In the genomic region with DNA sequence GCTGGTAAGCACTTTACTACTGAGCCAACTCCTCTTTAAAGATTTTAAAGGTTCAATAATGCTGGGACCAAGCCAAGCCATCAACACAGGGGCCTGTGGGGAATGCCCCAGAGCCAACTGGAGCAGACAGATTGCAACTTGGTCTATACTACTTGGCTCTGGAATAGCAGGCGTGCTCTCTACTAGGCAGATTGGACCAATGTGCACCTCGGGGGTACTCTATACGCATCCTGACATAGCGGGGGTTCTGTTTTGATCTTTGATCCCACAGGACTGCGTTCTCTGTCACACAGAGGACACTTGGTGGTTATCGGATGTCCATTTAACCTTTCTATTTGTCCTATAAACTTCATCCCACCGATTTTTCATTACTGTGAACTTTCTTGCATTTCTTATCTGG, we compare ENCODE assay signal across 8 mouse cellular contexts. TPM values are rescaled to one million over a fixed set of nuclear protein-coding genes. Genes with fewer than 3 reads are reported as not detected.
DNase-seq lines count a peak whose midpoint lies in the region; ATAC-seq lines count a peak whose summit lies in the region.

No protein-coding gene starts in this region.

- intact Hi-C loops in left cerebral cortex, postnatal 10 days (cut with DNase I) = no loop called here

- no peak overlapping the region; the same call in 1 of the 2 replicates for H3K4me3 ChIP-seq in hindbrain, embryonic 12.5 days
- peak overlapping the region; percentile 83 for H3K4me3 ChIP-seq in midbrain, embryonic 10.5 days

- WGBS in hindbrain, embryonic 12.5 days = 30% methylated on average over 7 of the region's 7 CpGs
- WGBS in midbrain, embryonic 10.5 days = 32% methylated on average over 7 of the region's 7 CpGs

- DNase-seq in heart, adult 11 months = peak; percentile 71
- DNase-seq in heart, postnatal 4 days = no peak
- DNase-seq in MN1 (ENCODE audit: low spot score) = peak; percentile 22
- peak; percentile 14 for DNase-seq in midbrain, embryonic 10.5 days (ENCODE audit: low spot score)
- no peak for DNase-seq in left cerebral cortex, postnatal 10 days (ENCODE audit: extremely low spot score in 1 of 2, low spot score in 2 of 2)
- no peak for DNase-seq in testis, postnatal 10 days (ENCODE audit: low spot score)
- no peak for DNase-seq in layer of hippocampus, postnatal 36 days

- peak overlapping the region; percentile 95 for H3K4me2 ChIP-seq in hindbrain, embryonic 12.5 days (replicated peaks)

- H3K9me3 ChIP-seq in hindbrain, embryonic 12.5 days (replicated peaks) = no peaks in the 10 kb centered on the region
- H3K9me3 ChIP-seq in midbrain, embryonic 10.5 days (replicated peaks) = no peaks in the 10 kb centered on the region

- no peak overlapping the region for H3K27ac ChIP-seq in hindbrain, embryonic 12.5 days
- H3K27ac ChIP-seq in midbrain, embryonic 10.5 days (replicated peaks) = no peak overlapping the region

- no peak for ATAC-seq in hindbrain, embryonic 12.5 days (ENCODE audit: low FRiP score)

- H3K4me1 ChIP-seq in hindbrain, embryonic 12.5 days = no peaks in the 10 kb centered on the region
- peaks cover 20% of the 10 kb centered on the region for H3K4me1 ChIP-seq in midbrain, embryonic 10.5 days

- H3K36me3 ChIP-seq in hindbrain, embryonic 12.5 days = no peaks in the 10 kb centered on the region
- no peaks in the 10 kb centered on the region for H3K36me3 ChIP-seq in midbrain, embryonic 10.5 days

- peaks cover 19% of the 10 kb centered on the region for H3K27me3 ChIP-seq in hindbrain, embryonic 12.5 days
- H3K27me3 ChIP-seq in midbrain, embryonic 10.5 days (ENCODE audit: low read depth, poor library complexity, severe bottlenecking) = peaks cover 45% of the 10 kb centered on the region

- H3K9ac ChIP-seq in hindbrain, embryonic 12.5 days = no peak overlapping the region

RNA-seq across cellular contexts. Expression of a gene that starts 0.6 kb away (rescaled TPM):
- total RNA-seq in heart, postnatal 4 days (2021) = 10 to 100 TPM; 83.4 to 85.3 TPM
- 2.7 and 3.0 TPM in 2 replicates for polyA plus RNA-seq in hindbrain, embryonic 12.5 days (2016; fragmentation: Nextera tagmentation; extraction: Ambion mirVana)
- 2.3 and 2.6 TPM in 2 replicates for polyA plus RNA-seq in midbrain, embryonic 10.5 days (2016; fragmentation: Nextera tagmentation; extraction: Ambion mirVana)
- total RNA-seq in left cerebral cortex, postnatal 10 days (2021) = under 1 TPM; 0.28 to 0.47 TPM
- total RNA-seq in layer of hippocampus, postnatal 36 days (2021) = 1 to 10 TPM; 3.4 to 4.0 TPM

Comparison
In these comparisons a context has a peak if more than half of its experiments do, and no peak if none do; other contexts are left out.
1. DNase-seq: peak in heart, adult 11 months (single experiment), MN1 (single experiment) and midbrain, embryonic 10.5 days (single experiment); none in heart, postnatal 4 days (single experiment), left cerebral cortex, postnatal 10 days (0 of 2), testis, postnatal 10 days (single experiment) and layer of hippocampus, postnatal 36 days (0 of 2).
2. RNA of a gene that starts 0.6 kb away (total RNA-seq): 83.4 to 85.3 TPM in heart, postnatal 4 days; 3.4 to 4.0 TPM in layer of hippocampus, postnatal 36 days and 0.28 to 0.47 TPM in left cerebral cortex, postnatal 10 days; every median in the first group is over 10 times any median in the second.